Mouse (Mus musculus) lung, embryonic 15.5 days (tissue): Measurements from ENCODE around the gene Hand1. TPM values are rescaled to one million over a fixed set of nuclear protein-coding genes. Genes with fewer than 3 reads are reported as not detected.

Experiments used
- ATAC-seq: fragments of 200-750 bp; cut with Nextera tagmentation; 2 replicates; pipeline ENCODE4 v1.8.0; 2017; ENCODE audit warnings: moderate number of reproducible peaks, borderline replicate concordance; ENCODE audit not compliant: low FRiP score, low TSS enrichment; ENCODE audit errors: extremely low read depth
- H3K27ac ChIP-seq: fragments of 300-500 bp; sonication (generic); 2 replicates; pipeline ENCODE4 v1.5.1; 2015; ENCODE audit warnings: moderate library complexity, mild to moderate bottlenecking, inconsistent platforms
- H3K27me3 ChIP-seq: fragments of 300-500 bp; sonication (generic); 2 replicates; pipeline ENCODE4 v1.6.1; 2015; ENCODE audit warnings: inconsistent platforms
- H3K36me3 ChIP-seq: fragments of 300-500 bp; sonication (generic); 2 replicates; pipeline ENCODE4 v1.6.1; 2015; ENCODE audit warnings: inconsistent platforms
- H3K4me1 ChIP-seq: fragments of 300-500 bp; sonication (generic); 2 replicates; pipeline ENCODE4 v1.6.1; 2015; ENCODE audit warnings: inconsistent platforms
- H3K4me2 ChIP-seq: fragments of 300-500 bp; sonication (generic); 2 replicates; pipeline ENCODE4 v1.6.1; 2015; ENCODE audit warnings: inconsistent platforms, mild to moderate bottlenecking, moderate library complexity
- H3K4me3 ChIP-seq: fragments of 300-500 bp; sonication (generic); 2 replicates; pipeline ENCODE4 v1.5.1; 2015; ENCODE audit warnings: mild to moderate bottlenecking, inconsistent platforms
- H3K9ac ChIP-seq: fragments of 300-500 bp; sonication (generic); 2 replicates; pipeline ENCODE4 v1.6.1; 2015; ENCODE audit warnings: inconsistent platforms
- H3K9me3 ChIP-seq: fragments of 300-500 bp; sonication (generic); 2 replicates; pipeline ENCODE4 v1.6.1; 2016; ENCODE audit warnings: inconsistent platforms
- WGBS: fragments of 180-500 bp; shearing (Covaris S2); methylation state at CpG from one replicate; pipeline ENCODE4 v1.1.7; 2015; 5-methylcytosine and 5-hydroxymethylcytosine counted together
- polyA plus RNA-seq: library from polyadenylated mRNA; unstranded; fragments of >200 nt; fragmentation: Nextera tagmentation; extraction: Ambion mirVana; gene quantifications from 2 replicates; pipeline ENCODE4 v1.2.1, GENCODE M21; 2015

Hand1 gene
- 0.36 TPM in 2 replicates for polyA plus RNA-seq

DNA sequence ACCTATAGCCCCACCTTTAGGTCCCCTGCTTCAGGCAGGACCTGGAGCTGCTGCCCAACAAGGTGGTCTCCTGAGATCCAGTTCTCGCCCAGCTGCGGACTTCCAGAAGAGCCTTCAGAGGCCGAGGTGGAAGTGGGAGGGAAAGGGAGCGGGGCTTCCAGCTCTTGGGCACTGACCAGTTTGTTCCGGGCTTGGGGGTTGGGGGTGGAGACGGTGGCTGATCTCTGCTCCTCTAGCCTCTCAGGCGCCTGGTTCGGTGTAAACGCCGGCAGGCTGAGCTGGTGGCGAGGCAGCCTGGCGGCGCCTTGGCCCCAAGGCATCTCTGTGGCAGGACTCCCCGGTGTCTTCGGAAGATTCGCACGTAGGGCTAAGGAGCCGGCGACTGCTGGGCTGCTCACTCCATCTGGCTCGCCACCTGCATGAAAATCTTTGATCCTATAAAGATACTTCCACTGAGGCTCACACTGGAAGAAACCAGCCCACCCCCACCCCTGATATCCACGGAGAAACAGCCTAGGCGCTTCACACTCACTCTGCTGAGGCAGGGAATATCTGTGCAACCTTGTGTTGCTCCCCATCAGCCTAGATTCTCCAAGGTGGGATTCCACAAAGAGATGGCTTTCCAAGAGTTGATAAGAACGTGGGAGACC is at the start of gene Hand1:
Hand1 (minus strand) TSS at position 267 of the 650 bp plus-strand sequence.
- Histone ChIP-seq H3K27ac (no peak within 1 kb of the TSS), H3K9ac (no peak within 1 kb of the TSS), H3K4me2 (no peak within 1 kb of the TSS), H3K27me3 (peaks cover 99% of the 10 kb centered on the region), H3K9me3 (no peaks in the 10 kb centered on the region), H3K4me1 (peaks cover 16% of the 10 kb centered on the region), H3K36me3 (no peaks in the 10 kb centered on the region), H3K4me3 (no peak within 1 kb of the TSS)
- 15% methylated on average over 23 of the region's 23 CpGs for WGBS
- ATAC-seq, result no peak

DNA sequence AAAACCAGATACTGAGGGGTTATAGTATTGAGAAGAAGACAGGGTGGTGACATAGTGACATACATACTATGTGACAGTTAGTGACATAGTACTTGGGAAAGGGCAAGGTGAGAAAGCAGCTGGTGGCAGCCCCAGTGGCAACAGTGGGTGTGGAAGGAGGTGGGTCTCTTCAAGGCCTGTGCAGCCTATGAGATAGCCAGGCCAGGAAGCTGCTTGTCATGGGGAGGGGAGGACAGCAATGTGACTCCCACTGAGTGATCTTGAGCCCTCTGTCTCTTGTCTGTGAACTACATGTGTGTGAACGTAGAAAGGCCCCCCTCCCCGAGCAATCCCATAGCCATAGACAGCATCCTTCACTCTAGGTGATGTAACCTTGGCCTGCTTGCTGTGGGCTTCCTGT is 43.5 kb upstream of the Hand1 start:
- H3K4me1 ChIP-seq, result no peaks in the 10 kb centered on the region
- H3K36me3 ChIP-seq, result no peaks in the 10 kb centered on the region
- no peak overlapping the region for H3K4me2 ChIP-seq
- H3K9me3 ChIP-seq, result no peaks in the 10 kb centered on the region
- H3K4me3 ChIP-seq, result no peak overlapping the region
- no peak overlapping the region for H3K9ac ChIP-seq
- no peak overlapping the region for H3K27ac ChIP-seq
- ATAC-seq, result no peak
- no peaks in the 10 kb centered on the region for H3K27me3 ChIP-seq
- WGBS, result 71% methylated on average over 2 of the region's 2 CpGs

DNA sequence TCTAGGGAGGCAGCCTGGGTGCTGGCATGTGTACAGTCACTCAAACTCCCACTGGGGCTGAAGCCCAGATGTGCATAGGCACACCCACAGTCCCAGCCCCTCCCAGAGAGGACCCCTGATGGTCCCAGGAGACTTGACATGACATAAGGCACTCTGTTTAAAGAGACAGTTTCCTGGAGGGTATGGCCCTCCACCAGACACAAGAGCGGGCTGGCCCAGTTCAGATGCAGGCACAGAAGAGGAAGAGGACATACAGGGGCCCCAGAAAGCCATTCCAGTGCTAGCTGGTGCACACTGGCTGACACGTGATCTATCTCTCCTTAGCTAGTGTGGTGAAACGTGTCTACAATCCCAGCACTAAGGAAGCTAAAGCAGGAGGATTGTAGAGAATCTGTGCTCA is 40.4 kb upstream of the Hand1 start:
- Histone ChIP-seq H3K9ac (no peak overlapping the region), H3K27me3 (no peaks in the 10 kb centered on the region), H3K36me3 (no peaks in the 10 kb centered on the region), H3K4me2 (no peak overlapping the region), H3K4me1 (no peaks in the 10 kb centered on the region), H3K27ac (no peak overlapping the region), H3K4me3 (no peak overlapping the region), H3K9me3 (no peaks in the 10 kb centered on the region)
- no peak for ATAC-seq
- 41% methylated on average over 3 of the region's 3 CpGs for WGBS

DNA sequence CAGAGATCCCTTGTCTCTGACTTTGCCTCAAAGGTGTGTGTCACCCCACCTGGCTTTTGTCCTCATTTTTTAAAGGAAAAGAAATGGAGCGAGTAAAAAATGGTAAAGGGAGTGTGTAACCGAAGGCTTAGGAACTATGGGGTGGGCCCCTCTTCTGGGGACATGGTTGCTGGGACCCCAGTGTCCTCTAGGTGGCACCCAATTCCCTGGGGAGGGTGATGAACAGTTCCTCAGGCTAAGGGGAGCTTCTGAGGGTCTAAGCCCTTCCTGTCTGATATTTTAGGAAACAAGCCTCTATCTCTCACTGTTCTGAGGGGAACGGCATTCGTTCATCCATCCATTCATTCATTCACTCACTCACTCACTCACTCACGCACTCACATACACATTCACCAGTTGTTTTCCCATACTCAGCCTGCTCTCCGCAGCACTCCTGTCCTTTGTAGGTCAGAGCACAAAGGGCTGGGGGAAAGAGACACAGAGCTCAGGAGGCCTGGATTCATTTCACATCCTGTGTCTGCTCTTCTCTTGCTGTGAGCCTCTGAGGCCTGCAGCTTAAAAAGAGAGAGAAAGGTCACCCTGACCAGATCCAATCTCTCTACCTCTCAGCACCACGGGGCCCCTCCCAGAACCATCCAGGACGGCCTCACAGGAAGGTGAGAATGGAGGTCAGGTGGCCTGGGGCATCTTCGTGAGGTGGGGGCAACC is 36.3 kb upstream of the Hand1 start:
- H3K4me3 ChIP-seq, result no peak overlapping the region
- ATAC-seq, result no peak
- no peaks in the 10 kb centered on the region for H3K9me3 ChIP-seq
- H3K27me3 ChIP-seq, result no peaks in the 10 kb centered on the region
- H3K36me3 ChIP-seq, result no peaks in the 10 kb centered on the region
- H3K4me2 ChIP-seq, result no peak overlapping the region
- peaks cover 6% of the 10 kb centered on the region; the same call in 1 of the 2 replicates for H3K4me1 ChIP-seq
- WGBS, result 44% methylated on average over 9 of the region's 9 CpGs
- H3K27ac ChIP-seq, result no peak overlapping the region
- no peak overlapping the region for H3K9ac ChIP-seq

DNA sequence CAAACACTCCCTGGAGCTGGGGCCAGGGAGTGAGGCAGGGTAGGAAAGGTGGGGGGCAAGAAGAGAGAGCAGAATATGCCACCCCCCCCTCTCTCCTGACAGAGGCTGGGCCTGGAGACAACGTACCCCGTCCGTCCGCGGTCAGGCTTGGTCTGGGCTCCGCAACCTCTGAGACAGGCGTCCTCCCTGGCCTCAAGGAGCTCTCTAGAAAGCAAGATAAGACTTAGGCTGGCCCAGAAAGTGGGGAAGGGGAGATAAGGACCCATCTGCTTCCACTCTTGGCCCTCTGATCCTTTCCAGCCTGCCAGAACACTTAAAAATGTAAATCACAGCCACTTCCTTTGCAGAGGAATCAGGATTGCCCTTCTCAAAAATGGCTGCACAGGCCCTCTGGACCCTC is 33.8 kb upstream of the Hand1 start:
- Histone ChIP-seq H3K9ac (no peak overlapping the region; the same call in 1 of the 2 replicates), H3K36me3 (no peaks in the 10 kb centered on the region), H3K9me3 (no peaks in the 10 kb centered on the region), H3K27me3 (no peaks in the 10 kb centered on the region), H3K4me3 (no peak overlapping the region), H3K27ac (no peak overlapping the region), H3K4me1 (peaks cover 6% of the 10 kb centered on the region; the same call in 1 of the 2 replicates), H3K4me2 (no peak overlapping the region)
- 14% methylated on average over 5 of the region's 7 CpGs for WGBS
- ATAC-seq, result no peak

DNA sequence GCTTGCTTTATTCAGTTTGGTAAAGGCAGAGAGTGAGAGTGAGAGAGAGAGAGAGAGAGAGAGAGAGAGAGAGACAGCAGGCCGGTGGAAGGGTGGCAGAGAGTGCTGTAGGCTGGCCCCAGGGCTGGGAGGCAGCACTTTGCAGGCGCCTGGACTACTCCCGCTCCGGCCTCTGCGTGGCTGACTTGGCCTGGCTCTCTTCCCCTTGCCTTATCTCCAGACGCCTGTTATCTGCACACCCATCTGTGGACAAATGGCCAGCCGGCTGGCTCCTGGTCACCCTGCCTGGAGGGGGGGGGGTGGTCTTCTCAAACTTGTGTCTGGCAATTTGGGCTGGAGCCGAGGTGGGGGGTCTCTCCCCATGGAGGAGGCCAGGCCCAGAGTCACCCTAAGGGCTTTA is 32.0 kb upstream of the Hand1 start:
- H3K27me3 ChIP-seq, result no peaks in the 10 kb centered on the region
- WGBS, result 17% methylated on average over 7 of the region's 8 CpGs
- H3K4me1 ChIP-seq, result peaks cover 6% of the 10 kb centered on the region; the same call in 1 of the 2 replicates
- H3K9me3 ChIP-seq, result no peaks in the 10 kb centered on the region
- no peak overlapping the region for H3K4me3 ChIP-seq
- H3K4me2 ChIP-seq, result no peak overlapping the region
- no peaks in the 10 kb centered on the region for H3K36me3 ChIP-seq
- no peak for ATAC-seq
- no peak overlapping the region for H3K27ac ChIP-seq
- H3K9ac ChIP-seq, result no peak overlapping the region

DNA sequence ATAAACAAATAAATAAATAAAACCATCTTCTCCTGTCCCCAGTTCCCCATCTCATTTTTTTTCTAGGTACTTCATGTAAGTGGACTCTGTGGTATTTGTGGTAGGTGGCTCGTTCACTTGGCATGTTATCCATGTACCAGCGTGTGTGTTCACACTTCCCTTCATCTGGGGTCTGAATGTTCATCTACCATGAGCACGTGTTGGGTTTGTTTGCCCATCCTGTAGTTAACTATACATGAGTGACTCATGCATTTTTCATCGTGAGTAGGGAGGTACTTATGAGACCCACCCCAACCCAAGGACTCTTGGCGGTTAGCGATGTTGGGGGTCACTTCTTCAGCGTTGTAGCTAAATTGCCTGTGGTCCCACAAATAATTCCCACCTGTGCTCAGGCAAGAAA is 29.5 kb upstream of the Hand1 start:
- Histone ChIP-seq H3K4me2 (no peak overlapping the region), H3K36me3 (no peaks in the 10 kb centered on the region), H3K9me3 (no peaks in the 10 kb centered on the region), H3K4me3 (no peak overlapping the region), H3K27me3 (no peaks in the 10 kb centered on the region), H3K4me1 (peaks cover 6% of the 10 kb centered on the region; the same call in 1 of the 2 replicates), H3K27ac (no peak overlapping the region), H3K9ac (no peak overlapping the region)
- ATAC-seq, result no peak
- 76% methylated on average over 7 of the region's 7 CpGs for WGBS

DNA sequence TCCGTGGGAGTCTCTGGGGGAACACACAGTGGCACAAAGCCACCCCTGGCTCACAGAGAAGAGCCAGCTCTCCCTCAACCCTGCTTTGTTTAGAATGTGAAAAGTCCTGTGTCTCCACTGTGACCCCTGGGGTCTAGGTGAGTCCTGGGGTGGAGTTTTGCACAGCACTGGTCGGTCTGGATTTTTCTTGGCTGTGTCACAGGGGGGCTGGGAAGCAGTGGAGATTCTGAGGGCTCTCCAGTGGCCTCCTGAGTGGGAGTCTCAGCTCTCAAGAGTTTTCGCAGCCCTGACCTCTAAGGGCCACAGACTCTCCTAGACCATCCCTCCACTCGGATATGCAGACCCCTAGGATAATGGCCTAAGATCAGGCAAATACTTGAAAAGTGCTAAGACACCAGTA is 25.1 kb upstream of the Hand1 start:
- no peak for ATAC-seq
- H3K4me3 ChIP-seq, result no peak overlapping the region
- no peak overlapping the region for H3K4me2 ChIP-seq
- H3K36me3 ChIP-seq, result no peaks in the 10 kb centered on the region
- H3K9ac ChIP-seq, result no peak overlapping the region
- H3K27me3 ChIP-seq, result no peaks in the 10 kb centered on the region
- no peaks in the 10 kb centered on the region for H3K9me3 ChIP-seq
- no peaks in the 10 kb centered on the region for H3K4me1 ChIP-seq
- H3K27ac ChIP-seq, result no peak overlapping the region
- 36% methylated on average over 4 of the region's 4 CpGs for WGBS

DNA sequence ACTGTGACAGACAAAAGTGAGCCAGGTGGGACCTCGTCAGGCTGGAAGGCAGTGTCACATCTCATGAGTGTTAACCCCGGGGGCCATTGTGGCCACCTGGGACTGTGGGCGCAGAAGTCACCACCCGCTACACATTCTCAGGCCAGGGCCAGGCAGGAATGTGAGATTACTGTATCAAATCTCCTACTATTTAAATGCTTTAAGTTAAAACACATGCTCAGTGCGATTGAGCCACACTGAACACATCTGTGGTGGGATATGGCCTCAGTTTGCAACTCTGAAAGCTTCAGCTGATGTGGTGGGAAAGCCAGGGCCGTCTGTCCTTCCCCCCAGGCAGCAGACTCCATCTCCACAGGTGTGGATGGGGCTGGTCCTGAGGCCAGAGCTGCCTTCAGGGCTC is 21.0 kb upstream of the Hand1 start:
- Histone ChIP-seq H3K4me1 (peaks cover 9% of the 10 kb centered on the region; the same call in 1 of the 2 replicates), H3K4me3 (no peak overlapping the region), H3K4me2 (no peak overlapping the region), H3K27ac (no peak overlapping the region), H3K9me3 (no peaks in the 10 kb centered on the region), H3K9ac (no peak overlapping the region), H3K27me3 (peaks cover 10% of the 10 kb centered on the region), H3K36me3 (no peaks in the 10 kb centered on the region)
- WGBS, result 64% methylated on average over 6 of the region's 6 CpGs
- ATAC-seq, result no peak

DNA sequence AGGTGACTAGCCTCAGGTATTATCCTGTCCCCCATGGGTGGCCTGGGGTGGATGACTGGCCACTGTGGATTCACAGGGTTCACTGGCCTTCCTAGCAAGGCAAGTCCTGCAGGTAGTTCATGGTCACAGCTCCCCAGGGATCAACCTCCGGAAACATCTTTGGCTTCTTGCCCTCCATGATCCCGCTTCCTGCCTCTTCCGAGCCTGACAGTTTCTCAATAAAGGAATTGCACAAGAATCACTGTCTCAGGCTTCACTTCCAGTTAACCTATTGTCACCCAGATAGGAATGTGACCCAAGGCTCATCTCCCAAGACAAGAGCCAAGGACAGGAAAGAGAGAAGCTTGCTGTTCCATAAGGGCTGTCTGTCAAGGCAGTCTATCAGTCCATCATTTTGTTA is 18.3 kb upstream of the Hand1 start:
- no peak overlapping the region for H3K9ac ChIP-seq
- 29% methylated on average over 3 of the region's 3 CpGs for WGBS

DNA sequence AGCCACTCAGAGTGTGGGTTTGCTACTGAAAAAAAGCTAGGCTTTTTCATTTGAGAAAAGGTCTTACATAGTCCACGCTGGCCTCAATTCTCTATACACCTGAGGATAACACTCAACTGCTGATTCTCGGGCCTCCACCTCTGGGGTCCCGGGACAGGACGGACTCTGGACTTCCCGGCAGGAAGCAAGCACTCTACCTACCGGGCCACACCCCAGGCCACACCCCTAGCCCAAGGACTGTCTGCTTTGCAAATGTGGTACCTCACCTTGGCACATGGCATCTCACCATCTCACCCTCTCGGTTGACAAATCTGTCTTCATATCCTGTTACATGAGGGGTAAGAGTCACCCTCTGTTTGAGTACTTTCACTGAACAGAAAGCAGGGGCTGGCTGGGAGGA is 17.7 kb upstream of the Hand1 start:
- WGBS, result 52% methylated on average over 7 of the region's 7 CpGs
- Histone ChIP-seq H3K9me3 (no peaks in the 10 kb centered on the region), H3K4me3 (no peak overlapping the region), H3K27ac (no peak overlapping the region), H3K9ac (no peak overlapping the region), H3K4me1 (peaks cover 9% of the 10 kb centered on the region; the same call in 1 of the 2 replicates), H3K27me3 (peaks cover 32% of the 10 kb centered on the region), H3K4me2 (no peak overlapping the region), H3K36me3 (no peaks in the 10 kb centered on the region)
- no peak for ATAC-seq

More for the DNA sequence above, 18.3 kb upstream of the Hand1 start:
- peaks cover 9% of the 10 kb centered on the region; the same call in 1 of the 2 replicates for H3K4me1 ChIP-seq
- H3K36me3 ChIP-seq, result no peaks in the 10 kb centered on the region
- H3K27ac ChIP-seq, result no peak overlapping the region
- no peak overlapping the region for H3K4me2 ChIP-seq
- H3K9me3 ChIP-seq, result no peaks in the 10 kb centered on the region
- peaks cover 25% of the 10 kb centered on the region for H3K27me3 ChIP-seq
- ATAC-seq, result 0 out of 2 replicates have a peak, but pooled peaks have one; percentile 35
- H3K4me3 ChIP-seq, result no peak overlapping the region

DNA sequence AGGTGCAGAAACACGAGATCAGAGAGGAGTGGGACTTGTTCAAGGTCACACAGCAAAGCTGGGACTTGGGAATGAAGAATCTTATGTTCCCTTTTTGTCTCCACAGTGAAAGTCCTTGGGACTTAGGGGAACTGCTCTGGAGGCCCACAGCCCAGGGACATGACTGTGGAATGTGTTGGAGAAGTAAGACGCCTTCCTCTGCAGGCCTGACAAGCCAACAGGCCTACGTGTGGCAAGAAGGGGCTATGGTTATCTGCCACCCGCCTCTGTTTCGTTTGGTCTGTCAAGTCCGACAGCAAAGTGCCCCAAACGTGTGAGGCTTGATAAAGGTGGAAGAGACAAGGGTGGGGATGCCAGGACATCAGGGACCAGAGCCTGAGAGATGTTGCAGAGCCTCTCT is 14.8 kb upstream of the Hand1 start:
- no peak overlapping the region for H3K9ac ChIP-seq
- no peak overlapping the region for H3K4me3 ChIP-seq
- WGBS, result 45% methylated on average over 7 of the region's 7 CpGs
- ATAC-seq, result no peak
- H3K27me3 ChIP-seq, result peaks cover 46% of the 10 kb centered on the region
- no peak overlapping the region for H3K27ac ChIP-seq
- H3K4me1 ChIP-seq, result peaks cover 9% of the 10 kb centered on the region; the same call in 1 of the 2 replicates
- H3K4me2 ChIP-seq, result no peak overlapping the region
- no peaks in the 10 kb centered on the region for H3K36me3 ChIP-seq
- H3K9me3 ChIP-seq, result no peaks in the 10 kb centered on the region
